ENCODE assay signal across 12 mouse cellular contexts in genomic region chr5:117979082-117979481, GRCm38 (mm10). TPM values are rescaled to one million over a fixed set of nuclear protein-coding genes. Genes with fewer than 3 reads are reported as not detected.
DNase-seq lines count a peak whose midpoint lies in the region; ATAC-seq lines count a peak whose summit lies in the region.
"Had no signal": no experiment of that assay in that cellular context is flagged by ENCODE, and none has a peak within 500 bp of the region (broad histone marks: within the 10 kb centered on the region; RNA-seq: fewer than 3 reads in every experiment).

No protein-coding gene starts in this region.

- peak; percentile 35 for DNase-seq in kidney, adult 9 months
- no peak for DNase-seq in kidney, adult 8-10 months
- DNase-seq in hindbrain, embryonic 14.5 days (ENCODE audit: low spot score): no peak
- no peak for DNase-seq in embryo, embryonic 10.5 days (ENCODE audit: low spot score)
- DNase-seq in retina, postnatal 1 day: no peak
- DNase-seq in layer of hippocampus, adult 9-11 months: no peak
- DNase-seq: heart, postnatal 4 days; lung, adult 18-20 months; thymus, adult 18-20 months had no signal

- H3K4me3 ChIP-seq in embryonic facial prominence, embryonic 12.5 days: peak overlapping the region; percentile 98; the same call in 1 of the 2 replicates
- no peak overlapping the region for H3K4me3 ChIP-seq in hindbrain, embryonic 14.5 days (replicated peaks; ENCODE audit: low read length)
- H3K4me3 ChIP-seq in midbrain, embryonic 13.5 days (replicated peaks): peak overlapping the region; percentile 99
- H3K4me3 ChIP-seq: megakaryocyte, embryonic 14.5 days had no signal

- H3K4me1 ChIP-seq in embryonic facial prominence, embryonic 12.5 days: peaks cover 19% of the 10 kb centered on the region; the same call in 1 of the 2 replicates
- peaks cover 18% of the 10 kb centered on the region for H3K4me1 ChIP-seq in hindbrain, embryonic 14.5 days (replicated peaks; ENCODE audit: control insufficient read depth, insufficient read depth, low read length)
- H3K4me1 ChIP-seq in midbrain, embryonic 13.5 days (replicated peaks): peaks cover 44% of the 10 kb centered on the region

- H3K27me3 ChIP-seq in embryonic facial prominence, embryonic 12.5 days: no peaks in the 10 kb centered on the region
- no peaks in the 10 kb centered on the region for H3K27me3 ChIP-seq in hindbrain, embryonic 14.5 days (ENCODE audit: control insufficient read depth, insufficient read depth, low read length)
- H3K27me3 ChIP-seq in midbrain, embryonic 13.5 days: no peaks in the 10 kb centered on the region

- no peak overlapping the region for H3K4me2 ChIP-seq in embryonic facial prominence, embryonic 12.5 days (replicated peaks)
- peak overlapping the region; percentile 67 for H3K4me2 ChIP-seq in hindbrain, embryonic 14.5 days (replicated peaks)
- peak overlapping the region; percentile 74 for H3K4me2 ChIP-seq in midbrain, embryonic 13.5 days (replicated peaks)

- WGBS in embryonic facial prominence, embryonic 12.5 days: 78% methylated on average over 5 of the region's 5 CpGs
- 52% methylated on average over 5 of the region's 5 CpGs for WGBS in hindbrain, embryonic 14.5 days
- 69% methylated on average over 5 of the region's 5 CpGs for WGBS in midbrain, embryonic 13.5 days

- H3K9ac ChIP-seq in embryonic facial prominence, embryonic 12.5 days: no peak overlapping the region
- H3K9ac ChIP-seq in hindbrain, embryonic 14.5 days: peak overlapping the region; percentile 24; the same call in 1 of the 2 replicates
- H3K9ac ChIP-seq in midbrain, embryonic 13.5 days (replicated peaks): peak overlapping the region; percentile 99; the same call in 1 of the 2 replicates

- no peak overlapping the region for H3K27ac ChIP-seq in embryonic facial prominence, embryonic 12.5 days
- no peak overlapping the region for H3K27ac ChIP-seq in hindbrain, embryonic 14.5 days
- no peak overlapping the region for H3K27ac ChIP-seq in midbrain, embryonic 13.5 days

- H3K36me3 ChIP-seq in embryonic facial prominence, embryonic 12.5 days: peaks cover 49% of the 10 kb centered on the region
- peaks cover 50% of the 10 kb centered on the region for H3K36me3 ChIP-seq in hindbrain, embryonic 14.5 days (replicated peaks; ENCODE audit: control insufficient read depth, insufficient read depth)
- H3K36me3 ChIP-seq in midbrain, embryonic 13.5 days: peaks cover 51% of the 10 kb centered on the region

- no peaks in the 10 kb centered on the region for H3K9me3 ChIP-seq in embryonic facial prominence, embryonic 12.5 days
- no peaks in the 10 kb centered on the region for H3K9me3 ChIP-seq in hindbrain, embryonic 14.5 days (ENCODE audit: control insufficient read depth, low read length)
- no peaks in the 10 kb centered on the region for H3K9me3 ChIP-seq in midbrain, embryonic 13.5 days

- no peak for ATAC-seq in embryonic facial prominence, embryonic 12.5 days (ENCODE audit: insufficient number of reproducible peaks, insufficient read depth, low FRiP score, low TSS enrichment)
- ATAC-seq in hindbrain, embryonic 14.5 days (ENCODE audit: low FRiP score): no peak
- ATAC-seq in midbrain, embryonic 13.5 days: no peak

RNA-seq across cellular contexts. Expression of gene Fbxo21, which starts 2.6 kb away (rescaled TPM):
- 100 and 107 TPM in 2 replicates for polyA plus RNA-seq in embryonic facial prominence, embryonic 12.5 days (2016; fragmentation: Nextera tagmentation; extraction: Ambion mirVana)
- 142 and 156 TPM in 2 replicates for polyA plus RNA-seq in hindbrain, embryonic 14.5 days (2014; fragmentation: Nextera tagmentation; extraction: Ambion mirVana)
- 152 and 154 TPM in 2 replicates for polyA plus RNA-seq in midbrain, embryonic 13.5 days (2015; fragmentation: Nextera tagmentation; extraction: Ambion mirVana)

RNA-seq across cellular contexts. Expression of gene Tesc, which starts 48.5 kb away (rescaled TPM):
- polyA plus RNA-seq in embryonic facial prominence, embryonic 12.5 days (2016; fragmentation: Nextera tagmentation; extraction: Ambion mirVana): 4.6 and 5.7 TPM in 2 replicates
- 4.3 and 4.9 TPM in 2 replicates for polyA plus RNA-seq in hindbrain, embryonic 14.5 days (2014; fragmentation: Nextera tagmentation; extraction: Ambion mirVana)
- polyA plus RNA-seq in midbrain, embryonic 13.5 days (2015; fragmentation: Nextera tagmentation; extraction: Ambion mirVana): 2.9 TPM in 2 replicates
